Mouse (Mus musculus): ENCODE results near the gene Gm49425. TPM values are rescaled to one million over a fixed set of nuclear protein-coding genes. Genes with fewer than 3 reads are reported as not detected.
A peak's percentile ranks its signal among the peaks of the same experiment; 100 is the strongest.

The Gm49425 gene
- polyA plus RNA-seq, 1 experiment from 2014 or later, result not detected

DNA sequence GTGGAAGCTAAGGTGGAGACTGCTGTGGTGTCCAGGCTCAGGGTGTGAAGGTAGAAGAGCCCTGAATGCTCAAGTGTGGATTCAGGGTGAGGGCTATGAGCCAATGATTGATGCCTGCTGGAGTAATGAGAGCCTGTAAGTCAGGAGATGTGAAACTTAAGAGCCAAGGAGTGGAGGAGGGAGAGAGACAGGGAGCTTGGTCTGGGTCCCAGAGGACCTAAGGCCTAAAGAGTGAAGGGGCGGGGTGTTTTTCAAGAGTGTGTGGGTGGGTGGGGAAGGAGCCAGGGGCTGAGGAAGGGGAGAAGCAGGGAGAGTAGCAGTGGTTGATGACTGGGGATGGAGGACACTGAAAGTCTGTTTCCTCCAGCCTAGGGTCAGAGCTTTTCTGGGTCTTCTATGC is 33.4 kb downstream of the Gm49425 start:
- DNase-seq (ENCODE audit: low spot score) (no peak), ATAC-seq (ENCODE audit: low FRiP score, low TSS enrichment) (no peak)
- 70% methylated on average over 1 of the region's 1 CpGs for WGBS
- Histone ChIP-seq H3K9me3 (ENCODE audit: control insufficient read depth, low read length) (no peaks in the 10 kb centered on the region), H3K4me1 (replicated peaks; ENCODE audit: control insufficient read depth, insufficient read depth) (peaks cover 3% of the 10 kb centered on the region; the same call in 1 of the 2 replicates), H3K27me3 (ENCODE audit: control insufficient read depth, insufficient read depth, low read length) (no peaks in the 10 kb centered on the region), H3K4me3 (ENCODE audit: low read depth, low read length) (no peak overlapping the region), H3K36me3 (ENCODE audit: control insufficient read depth, insufficient read depth, low read length) (no peaks in the 10 kb centered on the region), H3K9ac (ENCODE audit: low read length) (no peak overlapping the region), H3K27ac (replicated peaks) (no peak overlapping the region), H3K4me2 (replicated peaks; ENCODE audit: low read depth) (no peak overlapping the region)
- TF ChIP-seq EP300 (optimal IDR thresholded peaks at IDR 0.05), result no peak
- TF ChIP-seq CTCF (IDR thresholded peaks at IDR 0.05; ENCODE audit: low read depth), result no peak

DNA sequence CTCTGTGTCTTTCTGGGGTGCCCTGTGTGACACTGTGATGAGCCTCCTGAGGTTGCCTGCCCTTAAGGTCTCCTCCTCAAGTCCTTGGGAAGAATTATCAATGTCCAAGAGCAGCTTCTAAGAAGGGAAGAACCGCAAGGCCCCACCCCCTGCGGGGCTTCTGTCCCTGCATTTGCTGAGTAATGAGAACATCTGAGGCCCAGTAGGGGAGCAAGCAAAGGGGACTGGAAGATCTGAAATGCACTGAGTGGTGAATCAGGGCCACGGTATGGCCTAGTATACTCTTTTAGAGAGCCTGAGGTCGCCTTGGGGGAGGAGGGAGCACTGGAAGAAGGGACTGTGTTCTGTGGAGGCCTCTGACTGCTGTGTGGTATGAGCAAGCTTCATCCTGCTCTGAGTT is 35.0 kb downstream of the Gm49425 start:
- 26% methylated on average over 4 of the region's 4 CpGs for WGBS
- Histone ChIP-seq H3K9me3 (ENCODE audit: control insufficient read depth, low read length) (no peaks in the 10 kb centered on the region), H3K9ac (ENCODE audit: low read length) (no peak overlapping the region), H3K4me3 (ENCODE audit: low read depth, low read length) (no peak overlapping the region), H3K4me1 (replicated peaks; ENCODE audit: control insufficient read depth, insufficient read depth) (peaks cover 3% of the 10 kb centered on the region; the same call in 1 of the 2 replicates), H3K36me3 (ENCODE audit: control insufficient read depth, insufficient read depth, low read length) (no peaks in the 10 kb centered on the region), H3K27ac (replicated peaks) (no peak overlapping the region), H3K4me2 (replicated peaks; ENCODE audit: low read depth) (no peak overlapping the region), H3K27me3 (ENCODE audit: control insufficient read depth, insufficient read depth, low read length) (no peaks in the 10 kb centered on the region)
- ATAC-seq (ENCODE audit: low FRiP score, low TSS enrichment) (no peak), DNase-seq (ENCODE audit: low spot score) (no peak)
- no peak for TF ChIP-seq CTCF (IDR thresholded peaks at IDR 0.05; ENCODE audit: low read depth)
- no peak for TF ChIP-seq EP300 (optimal IDR thresholded peaks at IDR 0.05)

- no peaks in the 10 kb centered on the region for H3K36me3 ChIP-seq (ENCODE audit: control insufficient read depth, insufficient read depth, low read length)
- TF ChIP-seq CTCF (IDR thresholded peaks at IDR 0.05; ENCODE audit: low read depth) (no peak), EP300 (optimal IDR thresholded peaks at IDR 0.05) (no peak)
- ATAC-seq (ENCODE audit: low FRiP score, low TSS enrichment), result no peak
- peak overlapping the region; percentile 58 for H3K4me2 ChIP-seq (replicated peaks; ENCODE audit: low read depth)
- H3K4me3 ChIP-seq (ENCODE audit: low read depth, low read length), result peak overlapping the region; percentile 30; the same call in 1 of the 2 replicates
- peaks cover 3% of the 10 kb centered on the region; the same call in 1 of the 2 replicates for H3K4me1 ChIP-seq (replicated peaks; ENCODE audit: control insufficient read depth, insufficient read depth)
- 38% methylated on average over 11 of the region's 11 CpGs for WGBS
- no peaks in the 10 kb centered on the region for H3K27me3 ChIP-seq (ENCODE audit: control insufficient read depth, insufficient read depth, low read length)
- H3K9me3 ChIP-seq (ENCODE audit: control insufficient read depth, low read length), result no peaks in the 10 kb centered on the region
- H3K27ac ChIP-seq (replicated peaks), result no peak overlapping the region
- H3K9ac ChIP-seq (ENCODE audit: low read length), result peak overlapping the region; percentile 27; the same call in 1 of the 2 replicates
- no peak for DNase-seq (ENCODE audit: low spot score)
Measured at GRCm38 (mm10) chr15:101479666-101480060, 37.4 kb downstream of the Gm49425 start.

DNA sequence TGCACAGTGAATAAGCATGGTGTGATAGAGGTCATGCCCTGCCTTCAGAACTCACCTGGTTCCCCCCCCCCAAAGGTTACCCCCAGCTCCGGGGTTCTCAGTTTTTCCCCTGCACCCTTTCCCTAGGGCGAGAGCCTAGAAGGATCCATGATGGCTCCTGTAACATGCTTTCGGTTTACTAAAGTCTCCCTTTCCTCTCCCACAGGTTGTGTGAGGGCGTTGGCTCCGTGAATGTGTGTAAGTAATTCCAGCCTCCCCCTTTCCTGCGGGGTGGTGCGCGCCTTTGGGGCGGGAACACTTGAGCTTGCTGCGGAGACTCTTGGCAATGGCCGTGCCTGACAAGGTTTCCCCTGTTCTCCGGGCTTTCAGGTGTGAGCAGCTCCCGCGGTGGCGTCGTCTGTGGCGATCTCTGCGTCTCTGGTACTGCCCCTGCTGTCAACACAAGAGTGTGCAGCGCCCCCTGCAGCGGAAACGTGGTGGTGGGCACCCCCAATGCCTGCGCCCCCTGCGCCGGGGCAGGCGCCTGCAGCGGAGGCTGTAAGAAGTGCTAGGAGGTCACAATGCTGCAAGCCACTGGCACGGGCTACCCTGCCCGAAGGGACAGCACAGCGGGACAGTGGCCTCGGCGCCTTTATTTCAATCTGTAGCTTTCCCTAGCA is 37.9 kb downstream of the Gm49425 start:
- peak overlapping the region; percentile 27; the same call in 1 of the 2 replicates for H3K9ac ChIP-seq (ENCODE audit: low read length)
- DNase-seq (ENCODE audit: low spot score) (peak; percentile 72), ATAC-seq (ENCODE audit: low FRiP score, low TSS enrichment) (peak; percentile 70)
- H3K4me2 ChIP-seq (replicated peaks; ENCODE audit: low read depth), result peak overlapping the region; percentile 58
- no peaks in the 10 kb centered on the region for H3K36me3 ChIP-seq (ENCODE audit: control insufficient read depth, insufficient read depth, low read length)
- peak overlapping the region; percentile 30 for H3K4me3 ChIP-seq (ENCODE audit: low read depth, low read length)
- WGBS, result 6% methylated on average over 31 of the region's 31 CpGs
- no peaks in the 10 kb centered on the region for H3K27me3 ChIP-seq (ENCODE audit: control insufficient read depth, insufficient read depth, low read length)
- peaks cover 3% of the 10 kb centered on the region; the same call in 1 of the 2 replicates for H3K4me1 ChIP-seq (replicated peaks; ENCODE audit: control insufficient read depth, insufficient read depth)
- TF ChIP-seq EP300 (optimal IDR thresholded peaks at IDR 0.05) (no peak), CTCF (IDR thresholded peaks at IDR 0.05; ENCODE audit: low read depth) (peak; percentile 69)
- H3K27ac ChIP-seq (replicated peaks), result no peak overlapping the region
- no peaks in the 10 kb centered on the region for H3K9me3 ChIP-seq (ENCODE audit: control insufficient read depth, low read length)

DNA sequence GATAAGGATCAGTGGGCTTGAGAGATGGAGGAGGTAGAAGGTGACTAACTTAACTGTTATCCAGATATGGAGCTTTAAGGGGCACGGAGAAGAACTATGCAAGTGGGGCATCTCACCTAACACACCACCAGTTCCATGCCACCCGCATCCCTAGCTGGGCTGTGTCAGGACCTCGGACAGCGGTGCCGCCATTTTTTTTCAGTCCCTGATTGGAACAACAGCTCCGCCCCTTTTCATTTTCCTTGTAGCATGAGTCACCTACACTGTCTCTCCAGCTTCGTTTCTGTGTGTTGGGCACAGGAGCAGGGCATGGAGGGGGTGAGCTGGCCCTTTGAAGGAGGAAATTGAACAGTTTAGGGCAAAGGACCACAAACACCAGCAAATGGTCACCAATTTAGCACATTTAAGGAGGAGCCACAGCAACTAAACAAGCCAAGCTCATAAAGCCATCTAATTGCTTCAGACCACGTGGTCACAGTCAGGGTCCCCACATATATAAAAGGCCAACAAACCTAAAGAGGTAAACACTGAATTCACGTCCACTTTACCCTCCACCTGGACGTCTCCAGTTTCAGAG is 44.0 kb downstream of the Gm49425 start, which contains the start of gene Krt86:
TSS of gene Krt86 (plus strand) at position 527 of the 577 bp plus-strand sequence.
- DNase-seq (ENCODE audit: low spot score) (peak; percentile 83), ATAC-seq (ENCODE audit: low FRiP score, low TSS enrichment) (peak; percentile 63)
- Histone ChIP-seq H3K36me3 (ENCODE audit: control insufficient read depth, insufficient read depth, low read length) (no peaks in the 10 kb centered on the region), H3K4me3 (ENCODE audit: low read depth, low read length) (no peak within 1 kb of the TSS), H3K9me3 (ENCODE audit: control insufficient read depth, low read length) (no peaks in the 10 kb centered on the region), H3K9ac (ENCODE audit: low read length) (no peak within 1 kb of the TSS), H3K27ac (replicated peaks) (no peak within 1 kb of the TSS), H3K27me3 (ENCODE audit: control insufficient read depth, insufficient read depth, low read length) (no peaks in the 10 kb centered on the region), H3K4me1 (replicated peaks; ENCODE audit: control insufficient read depth, insufficient read depth) (no peaks in the 10 kb centered on the region), H3K4me2 (replicated peaks; ENCODE audit: low read depth) (no peak within 1 kb of the TSS)
- TF ChIP-seq CTCF (IDR thresholded peaks at IDR 0.05; ENCODE audit: low read depth) (no peak), EP300 (optimal IDR thresholded peaks at IDR 0.05) (no peak)
- WGBS, result 21% methylated on average over 10 of the region's 10 CpGs

DNA sequence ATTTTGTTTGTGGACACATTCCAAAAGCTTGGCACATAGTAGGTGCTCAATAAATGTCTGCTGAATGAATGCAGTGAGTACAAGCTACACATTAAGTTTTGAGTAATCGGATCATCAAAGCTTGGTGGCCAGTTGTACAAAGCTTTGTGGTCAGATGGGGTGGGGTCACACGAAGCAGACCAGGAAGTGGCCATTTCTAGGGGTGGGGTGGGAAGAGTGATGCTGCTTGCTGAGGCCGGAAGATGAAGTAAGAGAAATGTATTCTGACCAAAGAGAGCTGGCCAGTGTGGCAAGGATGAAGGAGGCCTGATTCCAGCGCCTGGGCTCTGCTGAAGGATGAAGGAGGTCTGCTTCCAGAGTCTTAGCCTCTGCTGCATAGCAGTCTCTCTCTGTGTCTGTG is 48.0 kb downstream of the Gm49425 start:
- TF ChIP-seq EP300 (optimal IDR thresholded peaks at IDR 0.05) (no peak), CTCF (IDR thresholded peaks at IDR 0.05; ENCODE audit: low read depth) (no peak)
- no peaks in the 10 kb centered on the region for H3K36me3 ChIP-seq (ENCODE audit: control insufficient read depth, insufficient read depth, low read length)
- H3K27me3 ChIP-seq (ENCODE audit: control insufficient read depth, insufficient read depth, low read length), result no peaks in the 10 kb centered on the region
- ATAC-seq (ENCODE audit: low FRiP score, low TSS enrichment), result no peak
- H3K4me3 ChIP-seq (ENCODE audit: low read depth, low read length), result no peak overlapping the region
- H3K27ac ChIP-seq (replicated peaks), result no peak overlapping the region
- no peak overlapping the region for H3K9ac ChIP-seq (ENCODE audit: low read length)
- H3K4me1 ChIP-seq (replicated peaks; ENCODE audit: control insufficient read depth, insufficient read depth), result no peaks in the 10 kb centered on the region
- no peak overlapping the region for H3K4me2 ChIP-seq (replicated peaks; ENCODE audit: low read depth)
- no peak for DNase-seq (ENCODE audit: low spot score)
- no peaks in the 10 kb centered on the region for H3K9me3 ChIP-seq (ENCODE audit: control insufficient read depth, low read length)
- 72% methylated on average over 4 of the region's 4 CpGs for WGBS

Small RNA genes lying within 50 kb of the gene (microRNA-seq; reads per million reads assigned to microRNA genes)
- gene Gm44393, result not detected

Other genes starting within 250 kb of the Gm49425 start
- gene Atg101, start 233.0 kb downstream of the Gm49425 start, polyA plus RNA-seq (2015; fragmentation: Nextera tagmentation; extraction: Ambion mirVana), result 49.3 and 50.4 TPM in 2 replicates
- 2.4 TPM in 2 replicates for gene 6030408B16Rik, start 224.0 kb downstream of the Gm49425 start, polyA plus RNA-seq (2015; fragmentation: Nextera tagmentation; extraction: Ambion mirVana)
- 63.0 and 75.8 TPM in 2 replicates for gene Krt80, start 147.1 kb downstream of the Gm49425 start, polyA plus RNA-seq (2015; fragmentation: Nextera tagmentation; extraction: Ambion mirVana)
- 191 and 207 TPM in 2 replicates for gene Krt7, start 106.2 kb downstream of the Gm49425 start, polyA plus RNA-seq (2015; fragmentation: Nextera tagmentation; extraction: Ambion mirVana)
- gene Krt87, start 78.5 kb downstream of the Gm49425 start, polyA plus RNA-seq (2015; fragmentation: Nextera tagmentation; extraction: Ambion mirVana), result 0.23 and 0.24 TPM in 2 replicates
- gene Krt88, start 69.5 kb downstream of the Gm49425 start, polyA plus RNA-seq (2015; fragmentation: Nextera tagmentation; extraction: Ambion mirVana), result 0.15 TPM in 1 of 2 replicates, not detected in the other
- not detected in 2 replicates for gene Krt81, start 53.5 kb downstream of the Gm49425 start, polyA plus RNA-seq (2015; fragmentation: Nextera tagmentation; extraction: Ambion mirVana)
- 0.05 TPM in 1 of 2 replicates, not detected in the other for gene Krt86, start 43.8 kb downstream of the Gm49425 start, polyA plus RNA-seq (2015; fragmentation: Nextera tagmentation; extraction: Ambion mirVana)
- 0.16 TPM in 1 of 2 replicates, not detected in the other for gene Krt83, start 25.7 kb downstream of the Gm49425 start, polyA plus RNA-seq (2015; fragmentation: Nextera tagmentation; extraction: Ambion mirVana)
- 0.10 and 0.15 TPM in 2 replicates for gene Krt84, start 15.6 kb upstream of the Gm49425 start, polyA plus RNA-seq (2015; fragmentation: Nextera tagmentation; extraction: Ambion mirVana)
- gene Krt82, start 33.4 kb upstream of the Gm49425 start, polyA plus RNA-seq (2015; fragmentation: Nextera tagmentation; extraction: Ambion mirVana), result 0.06 TPM in 1 of 2 replicates, not detected in the other
- gene Krt90, start 45.7 kb upstream of the Gm49425 start, polyA plus RNA-seq (2015; fragmentation: Nextera tagmentation; extraction: Ambion mirVana), result 0.18 and 0.21 TPM in 2 replicates
- gene Krt75, start 56.6 kb upstream of the Gm49425 start, polyA plus RNA-seq (2015; fragmentation: Nextera tagmentation; extraction: Ambion mirVana), result 0.57 and 0.94 TPM in 2 replicates
- not detected in 2 replicates for gene Gm5414, start 110.9 kb upstream of the Gm49425 start, polyA plus RNA-seq (2015; fragmentation: Nextera tagmentation; extraction: Ambion mirVana)
- 0.10 TPM in 1 of 2 replicates, not detected in the other for gene Gm5478, start 130.1 kb upstream of the Gm49425 start, polyA plus RNA-seq (2015; fragmentation: Nextera tagmentation; extraction: Ambion mirVana)
- gene Krt6b, start 163.0 kb upstream of the Gm49425 start, polyA plus RNA-seq (2015; fragmentation: Nextera tagmentation; extraction: Ambion mirVana), result 3.3 and 4.7 TPM in 2 replicates
- gene Krt6a, start 177.0 kb upstream of the Gm49425 start, polyA plus RNA-seq (2015; fragmentation: Nextera tagmentation; extraction: Ambion mirVana), result 30.7 and 42.9 TPM in 2 replicates
- gene Krt5, start 195.6 kb upstream of the Gm49425 start, polyA plus RNA-seq (2015; fragmentation: Nextera tagmentation; extraction: Ambion mirVana), result 504 and 557 TPM in 2 replicates
- not detected in 2 replicates for gene Krt71, start 225.8 kb upstream of the Gm49425 start, polyA plus RNA-seq (2015; fragmentation: Nextera tagmentation; extraction: Ambion mirVana)